Mouse (Mus musculus) CH12.LX (cell line): ENCODE results near the gene Pogz. TPM values are rescaled to one million over a fixed set of nuclear protein-coding genes. Genes with fewer than 3 reads are reported as not detected.

Source experiments
- DNase-seq: peaks from one replicate; pipeline ENCODE4 v3.0.0-alpha.2; 2013; ENCODE audit errors: extremely low read depth
- H3K27ac ChIP-seq: 2 replicates; pipeline ENCODE4 v1.5.1; 2012; ENCODE audit warnings: low read depth, mild to moderate bottlenecking, control low read depth, moderate library complexity; ENCODE audit not compliant: insufficient read depth
- H3K27me3 ChIP-seq: replicated peaks from 2 replicates; pipeline ENCODE3; 2012; ENCODE audit warnings: inconsistent platforms
- H3K36me3 ChIP-seq, 2 experiments: replicated peaks in 1 of 2; 2 replicates each; pipeline versions ENCODE3 to v1.6.1; 2012; ENCODE audit warnings: inconsistent platforms in 1 of 2, low read length in 1 of 2, mild to moderate bottlenecking in 1 of 2, mixed read lengths in 1 of 2, moderate library complexity in 1 of 2; ENCODE audit not compliant: control insufficient read depth in 1 of 2, insufficient read depth in 1 of 2
- H3K4me1 ChIP-seq, 2 experiments: 2 replicates each; pipeline ENCODE4 v1.6.1; 2012; ENCODE audit warnings: inconsistent platforms in 1 of 2, moderate library complexity in 1 of 2; ENCODE audit not compliant: insufficient read depth in 2 of 2, control insufficient read depth in 1 of 2
- H3K4me2 ChIP-seq: 2 replicates; pipeline ENCODE4 v1.6.1; 2012; ENCODE audit warnings: low read depth, mild to moderate bottlenecking, control low read depth; ENCODE audit not compliant: poor library complexity, insufficient read depth, severe bottlenecking
- H3K4me3 ChIP-seq, 3 experiments: fragments of 150-350 bp in 1 of 3; sonication (generic) in 1 of 3; replicated peaks in 1 of 3; 2 replicates each; pipeline versions ENCODE3 to v1.5.1; 2011 to 2012; ENCODE audit warnings: low read depth in 2 of 3, low read length in 2 of 3, mild to moderate bottlenecking in 2 of 3, moderate library complexity in 2 of 3, control low read depth in 1 of 3, improper control_type of control experiment in 1 of 3, inconsistent platforms in 1 of 3, mixed read lengths in 1 of 3; ENCODE audit not compliant: poor library complexity in 1 of 3
- H3K79me2 ChIP-seq: replicated peaks from 2 replicates; pipeline ENCODE4 v1.6.1; 2012; ENCODE audit warnings: mild to moderate bottlenecking, moderate library complexity; ENCODE audit not compliant: control insufficient read depth, poor library complexity, insufficient read depth, severe bottlenecking; ENCODE audit errors: extremely low read depth
- H3K9ac ChIP-seq: 2 replicates; pipeline ENCODE4 v1.6.1; 2012; ENCODE audit warnings: low read depth, mild to moderate bottlenecking, control low read depth, moderate library complexity; ENCODE audit not compliant: insufficient read depth
- H3K9me3 ChIP-seq: replicated peaks from 2 replicates; pipeline ENCODE3; 2012; ENCODE audit warnings: low read length, inconsistent platforms, mixed read lengths
- BHLHE40 ChIP-seq: IDR thresholded peaks from 2 replicates; pipeline ENCODE4 v1.6.1; 2011; ENCODE audit warnings: mild to moderate bottlenecking, low read depth, low read length, improper control_type of control experiment
- CHD1 ChIP-seq: IDR thresholded peaks from 2 replicates; pipeline ENCODE4 v1.6.1; 2012; ENCODE audit warnings: low read depth, low read length, improper control_type of control experiment, inconsistent platforms
- CTCF ChIP-seq, 2 experiments: IDR thresholded peaks in 1 of 2; conservative IDR thresholded peaks in 1 of 2; 2 replicates each; pipeline ENCODE4 v1.5.1; 2011 to 2012; ENCODE audit warnings: low read depth in 2 of 2, low read length in 2 of 2, improper control_type of control experiment in 1 of 2, inconsistent platforms in 1 of 2, mild to moderate bottlenecking in 1 of 2, moderate library complexity in 1 of 2
- EP300 ChIP-seq: IDR thresholded peaks from 2 replicates; pipeline ENCODE4 v1.6.1; 2011; ENCODE audit warnings: low read length, improper control_type of control experiment
- GABPA ChIP-seq: IDR thresholded peaks from 2 replicates; pipeline ENCODE4 v1.6.1; 2012; ENCODE audit warnings: low read depth, low read length, improper control_type of control experiment, inconsistent platforms; ENCODE audit not compliant: insufficient replicate concordance
- IRF4 ChIP-seq: IDR thresholded peaks from 2 replicates; pipeline ENCODE4 v1.6.1; 2014; ENCODE audit warnings: low read depth, mild to moderate bottlenecking, inconsistent platforms, low read length, improper control_type of control experiment
- JUN ChIP-seq: IDR thresholded peaks from 2 replicates; pipeline ENCODE4 v1.6.1; 2011; ENCODE audit warnings: low read depth, mild to moderate bottlenecking, low read length, improper control_type of control experiment, moderate library complexity; ENCODE audit not compliant: insufficient read depth
- MAFK ChIP-seq: IDR thresholded peaks from 2 replicates; pipeline ENCODE4 v1.6.1; 2011; ENCODE audit warnings: low read length, improper control_type of control experiment; ENCODE audit not compliant: insufficient replicate concordance
- MXI1 ChIP-seq: IDR thresholded peaks from 2 replicates; pipeline ENCODE4 v1.6.1; 2011; ENCODE audit warnings: mild to moderate bottlenecking, low read depth, low read length, improper control_type of control experiment
- MYC ChIP-seq: IDR thresholded peaks from 2 replicates; pipeline ENCODE4 v1.6.1; 2011; ENCODE audit warnings: low read depth, mild to moderate bottlenecking, improper control_type of control experiment, low read length
- PAX5 ChIP-seq: IDR thresholded peaks from 2 replicates; pipeline ENCODE4 v1.6.1; 2012; ENCODE audit warnings: low read length, inconsistent platforms, mixed read lengths
- ZKSCAN1 ChIP-seq: IDR thresholded peaks from 2 replicates; pipeline ENCODE4 v1.6.1; 2012; ENCODE audit warnings: low read depth, inconsistent platforms, low read length, improper control_type of control experiment, borderline replicate concordance
- ZMIZ1 ChIP-seq: IDR thresholded peaks from 2 replicates; pipeline ENCODE4 v1.6.1; 2012; ENCODE audit warnings: low read depth, mild to moderate bottlenecking, inconsistent platforms, low read length, improper control_type of control experiment
- ZNF384 ChIP-seq: IDR thresholded peaks from 2 replicates; pipeline ENCODE4 v1.6.1; 2012; ENCODE audit warnings: low read depth, low read length, improper control_type of control experiment, inconsistent platforms
- dilution Hi-C: fragments of 300-500 bp; cut with MboI; formaldehyde crosslinking; loops from 2 replicates; pipeline ENCODE4 v1.14.3; 2020; ENCODE audit warnings: low sequenced_read_pairs; ENCODE audit not compliant: extremely low pct_unique_long_range_greater_than_20kb, extremely low pct_ligation_motif_present
- in situ Hi-C: fragments of 300-500 bp; cut with MboI; formaldehyde crosslinking; loops from 3 replicates; pipeline ENCODE4 v1.14.3; 2019; ENCODE audit warnings: low sequenced_read_pairs, low pct_ligation_motif_present, low pct_unique_long_range_greater_than_20kb, mixed read lengths
- polyA plus RNA-seq: library from polyadenylated mRNA; unstranded; fragments of >175 nt; gene quantifications from 2 replicates; pipeline ENCODE4 v1.2.1, GENCODE M21; 2012; ENCODE audit warnings: low read depth; ENCODE audit not compliant: insufficient read length
- total RNA-seq, 2 experiments: library from RNA; depleted of rRNA; stranded (reverse); fragments of 300-350 nt in 1 of 2; fragments of >200 nt in 1 of 2; gene quantifications; 2 replicates each; pipeline ENCODE4 v1.2.3; 2012 to 2014

Pogz gene
- total and polyA plus RNA-seq, 3 experiments: 7.7 to 23.4 (median 10.1) TPM

- H3K4me3 ChIP-seq: no peak overlapping the region
- no peaks in the 10 kb centered on the region for H3K36me3 ChIP-seq
- no peak overlapping the region for H3K9ac ChIP-seq
- TF ChIP-seq BHLHE40: no peak
- TF ChIP-seq MYC: no peak
- peak in 1 of 2 experiments; percentile 26; a peak in 1 of 4 replicates for TF ChIP-seq CTCF (conservative IDR thresholded peaks at IDR 0.05 in 1 of 2, IDR thresholded peaks at IDR 0.05 in 1 of 2; ENCODE audit: low read depth in 2 of 2, low read length in 2 of 2)
- TF ChIP-seq CHD1: no peak
- no peak for TF ChIP-seq JUN
- TF ChIP-seq ZMIZ1: no peak
- TF ChIP-seq GABPA: no peak
- TF ChIP-seq PAX5: no peak
- no peak overlapping the region for H3K27ac ChIP-seq
- no peak for DNase-seq
- no peaks in the 10 kb centered on the region for H3K9me3 ChIP-seq
- H3K27me3 ChIP-seq: no peaks in the 10 kb centered on the region
- no peaks in the 10 kb centered on the region for H3K79me2 ChIP-seq
- no peak overlapping the region for H3K4me2 ChIP-seq
- dilution Hi-C loops: no loop called here
- in situ Hi-C loops: no loop called here
- no peaks in the 10 kb centered on the region for H3K4me1 ChIP-seq
These were observed 21.8 kb upstream of the Pogz start for GRCm38 (mm10) chr3:94815603-94816002.

DNA sequence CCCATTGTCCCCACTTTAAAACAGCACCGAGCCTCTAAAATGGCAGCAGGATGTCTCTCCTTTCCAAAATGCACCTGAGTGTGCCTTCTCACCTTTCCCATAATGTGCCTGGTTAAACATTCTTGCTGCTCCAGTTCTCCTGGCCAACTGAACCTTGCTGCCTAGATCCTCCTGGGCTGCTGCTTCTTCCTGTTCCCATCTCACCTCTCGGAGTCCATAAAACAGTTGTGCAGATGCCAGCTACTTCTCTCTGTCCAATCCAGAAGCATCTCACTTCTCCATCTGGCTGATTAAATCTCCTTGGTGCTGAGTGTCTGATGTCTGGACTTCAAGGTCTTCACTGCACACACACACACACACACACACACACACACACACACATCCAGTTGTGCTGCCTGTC lies 19.6 kb upstream of the Pogz start:
- no peak for DNase-seq
- dilution Hi-C loops: no loop called here
- Histone ChIP-seq H3K4me3 (no peak overlapping the region), H3K36me3 (no peaks in the 10 kb centered on the region), H3K79me2 (no peaks in the 10 kb centered on the region), H3K27me3 (no peaks in the 10 kb centered on the region), H3K9me3 (no peaks in the 10 kb centered on the region), H3K4me2 (no peak overlapping the region), H3K9ac (no peak overlapping the region), H3K27ac (no peak overlapping the region), H3K4me1 (no peaks in the 10 kb centered on the region)
- TF ChIP-seq ZNF384: no peak
- no peak for TF ChIP-seq MYC
- no peak for TF ChIP-seq ZKSCAN1
- TF ChIP-seq IRF4: no peak
- no peak for TF ChIP-seq EP300
- no peak for TF ChIP-seq MXI1
- no peak for TF ChIP-seq MAFK
- TF ChIP-seq ZMIZ1: no peak
- in situ Hi-C loops: no loop called here
